ENCODE assay signal across 9 mouse cellular contexts in genomic region chr2:76030080-76030479, GRCm38 (mm10). TPM values are rescaled to one million over a fixed set of nuclear protein-coding genes. Genes with fewer than 3 reads are reported as not detected.
DNase-seq lines count a peak whose midpoint lies in the region; ATAC-seq lines count a peak whose summit lies in the region.
"Had no signal": no experiment of that assay in that cellular context is flagged by ENCODE, and none has a peak within 500 bp of the region (broad histone marks: within the 10 kb centered on the region; RNA-seq: fewer than 3 reads in every experiment).

No protein-coding gene starts in this region.

- ATAC-seq in hindbrain, embryonic 13.5 days (ENCODE audit: low FRiP score): peak; percentile 66; the same call in 1 of the 2 replicates
- peak; percentile 72 for ATAC-seq in limb, embryonic 11.5 days (ENCODE audit: insufficient number of reproducible peaks, low FRiP score, low TSS enrichment, low read depth)
- no peak for ATAC-seq in megakaryocyte-erythroid progenitor cell, adult 5-6 weeks (replicated peaks; ENCODE audit: low FRiP score, low TSS enrichment, poor library complexity, severe bottlenecking)

- no peak overlapping the region for H3K4me3 ChIP-seq in hindbrain, embryonic 13.5 days
- H3K4me3 ChIP-seq in limb, embryonic 11.5 days (ENCODE audit: low read depth, low read length): no peak overlapping the region
- H3K4me3 ChIP-seq: myocyte had no signal

- peak overlapping the region; percentile 66 for H3K9ac ChIP-seq in hindbrain, embryonic 13.5 days
- H3K9ac ChIP-seq in limb, embryonic 11.5 days (ENCODE audit: low read length): peak overlapping the region; percentile 43; the same call in 1 of the 2 replicates

- peak; percentile 42 to 75 for DNase-seq in adrenal gland, adult (ENCODE audit: inconsistent age in 2 of 2, low spot score in 1 of 2)
- no peak for DNase-seq in adrenal gland, postnatal 4 days (ENCODE audit: low spot score in 2 of 2)
- DNase-seq in embryo, embryonic 11 days: peak; percentile 77
- DNase-seq in limb, embryonic 11.5 days (ENCODE audit: low spot score): peak; percentile 71
- DNase-seq in right cerebral cortex, postnatal 25 days: peak; percentile 80
- DNase-seq in spleen, adult 18-20 months: no peak

- H3K27ac ChIP-seq in hindbrain, embryonic 13.5 days: peak overlapping the region; percentile 96
- peak overlapping the region; percentile 85 for H3K27ac ChIP-seq in limb, embryonic 11.5 days (replicated peaks; ENCODE audit: low read depth, low read length)

- WGBS in hindbrain, embryonic 13.5 days: 11% methylated on average over 8 of the region's 8 CpGs
- WGBS in limb, embryonic 11.5 days: 17% methylated on average over 8 of the region's 8 CpGs

- H3K9me3 ChIP-seq in hindbrain, embryonic 13.5 days: no peaks in the 10 kb centered on the region
- no peaks in the 10 kb centered on the region for H3K9me3 ChIP-seq in limb, embryonic 11.5 days (ENCODE audit: control insufficient read depth, low read length)

- peak overlapping the region; percentile 37 for H3K4me2 ChIP-seq in hindbrain, embryonic 13.5 days
- peak overlapping the region; percentile 18; the same call in 1 of the 2 replicates for H3K4me2 ChIP-seq in limb, embryonic 11.5 days (ENCODE audit: low read depth, severe bottlenecking)

- H3K36me3 ChIP-seq in hindbrain, embryonic 13.5 days: no peaks in the 10 kb centered on the region
- H3K36me3 ChIP-seq in limb, embryonic 11.5 days (ENCODE audit: control insufficient read depth, insufficient read depth, low read length): no peaks in the 10 kb centered on the region

- H3K4me1 ChIP-seq in hindbrain, embryonic 13.5 days (replicated peaks): peaks cover 25% of the 10 kb centered on the region
- peaks cover 16% of the 10 kb centered on the region for H3K4me1 ChIP-seq in limb, embryonic 11.5 days (ENCODE audit: control insufficient read depth, insufficient read depth, low read length)

- H3K27me3 ChIP-seq in hindbrain, embryonic 13.5 days: no peaks in the 10 kb centered on the region
- no peaks in the 10 kb centered on the region for H3K27me3 ChIP-seq in limb, embryonic 11.5 days (ENCODE audit: control insufficient read depth, insufficient read depth, low read length)

RNA-seq across cellular contexts. Expression of gene Ttc30a1, which starts 48.3 kb away (rescaled TPM):
- total RNA-seq in adrenal gland, postnatal 4 days (2021): 1 to 10 TPM; 4.1 to 4.2 TPM
- polyA plus RNA-seq in hindbrain, embryonic 13.5 days (2015; fragmentation: Nextera tagmentation; extraction: Ambion mirVana): 7.3 and 8.2 TPM in 2 replicates
- 12.1 and 12.5 TPM in 2 replicates for polyA plus RNA-seq in limb, embryonic 11.5 days (2014; fragmentation: Nextera tagmentation; extraction: Ambion mirVana)
- 2.0 and 2.8 TPM in 2 replicates for total RNA-seq in megakaryocyte-erythroid progenitor cell, adult 5-6 weeks (2014; fragmentation: Nextera tagmentation)
- total RNA-seq in megakaryocyte-erythroid progenitor cell, adult 5-6 weeks (2017): 4.2 and 4.4 TPM in 2 replicates

RNA-seq across cellular contexts. Expression of gene Ttc30a2, which starts 52.1 kb away (rescaled TPM):
- under 1 TPM; 0.59 to 0.87 TPM for total RNA-seq in adrenal gland, postnatal 4 days (2021)
- polyA plus RNA-seq in hindbrain, embryonic 13.5 days (2015; fragmentation: Nextera tagmentation; extraction: Ambion mirVana): 1.0 and 1.1 TPM in 2 replicates
- polyA plus RNA-seq in limb, embryonic 11.5 days (2014; fragmentation: Nextera tagmentation; extraction: Ambion mirVana): 0.60 and 1.1 TPM in 2 replicates
- total RNA-seq in megakaryocyte-erythroid progenitor cell, adult 5-6 weeks (2014; fragmentation: Nextera tagmentation): not detected in 2 replicates
- total RNA-seq in megakaryocyte-erythroid progenitor cell, adult 5-6 weeks (2017): not detected in 2 replicates

Comparison
In these comparisons a context has a peak if more than half of its experiments do, and no peak if none do; other contexts are left out.
1. DNase-seq: peak in adrenal gland, adult (2 of 2), embryo, embryonic 11 days (single experiment), limb, embryonic 11.5 days (single experiment) and right cerebral cortex, postnatal 25 days (single experiment); none in adrenal gland, postnatal 4 days (0 of 2) and spleen, adult 18-20 months (0 of 2).